Mouse (Mus musculus) brown adipose tissue, adult 24 weeks (tissue): ENCODE measurements at regions not wholly inside any gene's neighbourhood (a gene's known extent, or its start where the extent isn't known, plus 50 kb on each side); places are given as distances from the start of the nearest gene placed in this dataset.

Experiments used
- H3K27ac ChIP-seq: fragments of 200-500 bp; replicated peaks from 2 replicates; pipeline ENCODE4 v1.5.1; 2012; ENCODE audit warnings: low read depth, mild to moderate bottlenecking, low read length
- H3K4me1 ChIP-seq: fragments of 200-500 bp; 2 replicates; pipeline ENCODE4 v1.6.1; 2012; ENCODE audit warnings: low read length, mixed read lengths; ENCODE audit not compliant: control insufficient read depth, insufficient read depth, insufficient read length
- H3K4me3 ChIP-seq: fragments of 200-500 bp; 2 replicates; pipeline ENCODE4 v1.5.1; 2012; ENCODE audit warnings: low read depth, mild to moderate bottlenecking, low read length, moderate library complexity; ENCODE audit not compliant: insufficient read depth

GRCm38 (mm10) chr1:152313480-152313879 lies 73.0 kb downstream of the Tsen15 start:
- Histone ChIP-seq H3K4me1 (no peaks in the 10 kb centered on the region), H3K4me3 (no peak overlapping the region), H3K27ac (no peak overlapping the region)

- Histone ChIP-seq H3K4me3 (no peak overlapping the region), H3K27ac (no peak overlapping the region)
These were observed 81.0 kb downstream of the Tsen15 start for GRCm38 (mm10) chr1:152305461-152305860.

GRCm38 (mm10) chr1:152304487-152305130 lies 81.9 kb downstream of the Tsen15 start:
- Histone ChIP-seq H3K27ac (no peak overlapping the region), H3K4me1 (peaks cover 6% of the 10 kb centered on the region; the same call in 1 of the 2 replicates), H3K4me3 (no peak overlapping the region)

More at GRCm38 (mm10) chr1:152305461-152305860, 81.0 kb downstream of the Tsen15 start:
- H3K4me1 ChIP-seq, result peaks cover 6% of the 10 kb centered on the region; the same call in 1 of the 2 replicates

GRCm38 (mm10) chr1:152301355-152301754 lies 85.1 kb downstream of the Tsen15 start:
- H3K4me1 ChIP-seq, result peaks cover 6% of the 10 kb centered on the region; the same call in 1 of the 2 replicates
- no peak overlapping the region for H3K27ac ChIP-seq
- no peak overlapping the region for H3K4me3 ChIP-seq

GRCm38 (mm10) chr1:152292196-152292736 lies 94.2 kb downstream of the Tsen15 start:
- Histone ChIP-seq H3K4me3 (no peak overlapping the region), H3K27ac (no peak overlapping the region), H3K4me1 (peaks cover 7% of the 10 kb centered on the region; the same call in 1 of the 2 replicates)

GRCm38 (mm10) chr1:152290768-152291167 lies 95.7 kb downstream of the Tsen15 start:
- Histone ChIP-seq H3K4me1 (peaks cover 7% of the 10 kb centered on the region; the same call in 1 of the 2 replicates), H3K27ac (no peak overlapping the region), H3K4me3 (peak overlapping the region; percentile 27; the same call in 1 of the 2 replicates)

- Histone ChIP-seq H3K4me1 (peaks cover 7% of the 10 kb centered on the region; the same call in 1 of the 2 replicates), H3K4me3 (no peak overlapping the region), H3K27ac (no peak overlapping the region)
These were observed 98.7 kb downstream of the Tsen15 start for GRCm38 (mm10) chr1:152287566-152288490.

- Histone ChIP-seq H3K27ac (no peak overlapping the region), H3K4me3 (no peak overlapping the region), H3K4me1 (peaks cover 4% of the 10 kb centered on the region; the same call in 1 of the 2 replicates)
These were observed 99.8 kb downstream of the Tsen15 start for GRCm38 (mm10) chr1:152286677-152287076.

- Histone ChIP-seq H3K27ac (no peak overlapping the region), H3K4me3 (no peak overlapping the region), H3K4me1 (no peaks in the 10 kb centered on the region)
These were observed 104.4 kb downstream of the Tsen15 start for GRCm38 (mm10) chr1:152282106-152282505.

GRCm38 (mm10) chr1:152281201-152281600 lies 105.3 kb downstream of the Tsen15 start:
- Histone ChIP-seq H3K4me3 (no peak overlapping the region), H3K27ac (no peak overlapping the region), H3K4me1 (no peaks in the 10 kb centered on the region)

- Histone ChIP-seq H3K4me3 (no peak overlapping the region), H3K27ac (no peak overlapping the region), H3K4me1 (no peaks in the 10 kb centered on the region)
These were observed 106.5 kb downstream of the Tsen15 start for GRCm38 (mm10) chr1:152280014-152280413.

- no peaks in the 10 kb centered on the region for H3K4me1 ChIP-seq
- no peak overlapping the region for H3K4me3 ChIP-seq
- H3K27ac ChIP-seq, result no peak overlapping the region
These were observed 111.5 kb downstream of the Tsen15 start for GRCm38 (mm10) chr1:152275011-152275410.

GRCm38 (mm10) chr1:152273430-152273829 lies 113.1 kb downstream of the Tsen15 start:
- Histone ChIP-seq H3K4me3 (no peak overlapping the region), H3K27ac (no peak overlapping the region), H3K4me1 (no peaks in the 10 kb centered on the region)

GRCm38 (mm10) chr1:152269936-152270702 lies 116.4 kb downstream of the Tsen15 start:
- Histone ChIP-seq H3K4me3 (no peak overlapping the region), H3K27ac (no peak overlapping the region), H3K4me1 (no peaks in the 10 kb centered on the region)
